Mouse (Mus musculus) ES-E14 (cell line): ENCODE data around the gene Bcas2.
A peak's percentile ranks its signal among the peaks of the same experiment; 100 is the strongest.

ENCODE experiments used
- CHD2 ChIP-seq: IDR thresholded peaks from 2 replicates; pipeline ENCODE4 v1.6.1; 2014; ENCODE audit warnings: mild to moderate bottlenecking, low read depth, low read length, inconsistent platforms
- ZNF384 ChIP-seq: IDR thresholded peaks from 2 replicates; pipeline ENCODE4 v1.6.1; 2012; ENCODE audit warnings: low read depth, low read length, inconsistent platforms

GRCm38 (mm10) chr3:103208237-103208636 is 36.8 kb downstream of the Bcas2 start:
- peak; percentile 95 for TF ChIP-seq ZNF384
- no peak for TF ChIP-seq CHD2
